Mouse (Mus musculus) forebrain, postnatal 0 days (tissue): ENCODE data around the gene Rgsl1. TPM values are rescaled to one million over a fixed set of nuclear protein-coding genes. Genes with fewer than 3 reads are reported as not detected.

Source experiments
- ATAC-seq: fragments of 200-750 bp; cut with Nextera tagmentation; 2 replicates; pipeline ENCODE4 v1.8.0; 2017; ENCODE audit warnings: mild to moderate bottlenecking, moderate library complexity
- DNase-seq: peaks from one replicate; pipeline ENCODE4 v3.0.0-alpha.2; 2015
- H3K27ac ChIP-seq: fragments of 300-500 bp; sonication (generic); 2 replicates; pipeline ENCODE4 v1.5.1; 2014; ENCODE audit warnings: low read depth, mild to moderate bottlenecking, antibody characterized with exemption, low read length, moderate library complexity, mixed read lengths
- H3K27me3 ChIP-seq: fragments of 300-500 bp; sonication (generic); 2 replicates; pipeline ENCODE4 v1.6.1; 2014; ENCODE audit warnings: mild to moderate bottlenecking, low read length, mixed read lengths; ENCODE audit not compliant: insufficient read depth
- H3K36me3 ChIP-seq: fragments of 300-500 bp; sonication (generic); 2 replicates; pipeline ENCODE4 v1.6.1; 2014; ENCODE audit warnings: mild to moderate bottlenecking, moderate library complexity; ENCODE audit not compliant: insufficient read depth
- H3K4me1 ChIP-seq: fragments of 300-500 bp; sonication (generic); 2 replicates; pipeline ENCODE4 v1.6.1; 2014; ENCODE audit warnings: antibody characterized with exemption; ENCODE audit not compliant: insufficient read depth
- H3K4me2 ChIP-seq: fragments of 300-500 bp; sonication (generic); 2 replicates; pipeline ENCODE4 v1.6.1; 2014; ENCODE audit warnings: low read depth, mild to moderate bottlenecking, moderate library complexity
- H3K4me3 ChIP-seq: fragments of 300-500 bp; sonication (generic); 2 replicates; pipeline ENCODE4 v1.5.1; 2014; ENCODE audit warnings: low read depth, low read length, mixed read lengths
- H3K9ac ChIP-seq: fragments of 300-500 bp; sonication (generic); 2 replicates; pipeline ENCODE4 v1.6.1; 2014; ENCODE audit warnings: mild to moderate bottlenecking
- H3K9me3 ChIP-seq: fragments of 300-500 bp; sonication (generic); 2 replicates; pipeline ENCODE4 v1.6.1; 2016; ENCODE audit warnings: low read length
- CTCF ChIP-seq: sonication (generic); IDR thresholded peaks from 2 replicates; pipeline ENCODE4 v1.5.1; 2016; ENCODE audit warnings: antibody characterized with exemption, control low read depth, low read depth
- WGBS: fragments of 180-500 bp; shearing (Covaris S2); extraction: QIAGEN DNeasy Blood & Tissue Kit; methylation state at CpG from one replicate; pipeline ENCODE4 v1.1.7; 2014; 5-methylcytosine and 5-hydroxymethylcytosine counted together
- polyA plus RNA-seq: library from polyadenylated mRNA; unstranded; fragments of >200 nt; fragmentation: Nextera tagmentation; extraction: Ambion mirVana; gene quantifications from 2 replicates; pipeline ENCODE4 v1.2.1, GENCODE M21; 2015
- total RNA-seq: library from RNA; depleted of rRNA; stranded (reverse); fragments of >200 nt; gene quantifications from 2 replicates; pipeline ENCODE4 v1.2.3, GENCODE M21; 2014

Rgsl1 gene
- total and polyA plus RNA-seq, 2 experiments from 2014 or later, result 0.44 to 0.90 TPM

DNA sequence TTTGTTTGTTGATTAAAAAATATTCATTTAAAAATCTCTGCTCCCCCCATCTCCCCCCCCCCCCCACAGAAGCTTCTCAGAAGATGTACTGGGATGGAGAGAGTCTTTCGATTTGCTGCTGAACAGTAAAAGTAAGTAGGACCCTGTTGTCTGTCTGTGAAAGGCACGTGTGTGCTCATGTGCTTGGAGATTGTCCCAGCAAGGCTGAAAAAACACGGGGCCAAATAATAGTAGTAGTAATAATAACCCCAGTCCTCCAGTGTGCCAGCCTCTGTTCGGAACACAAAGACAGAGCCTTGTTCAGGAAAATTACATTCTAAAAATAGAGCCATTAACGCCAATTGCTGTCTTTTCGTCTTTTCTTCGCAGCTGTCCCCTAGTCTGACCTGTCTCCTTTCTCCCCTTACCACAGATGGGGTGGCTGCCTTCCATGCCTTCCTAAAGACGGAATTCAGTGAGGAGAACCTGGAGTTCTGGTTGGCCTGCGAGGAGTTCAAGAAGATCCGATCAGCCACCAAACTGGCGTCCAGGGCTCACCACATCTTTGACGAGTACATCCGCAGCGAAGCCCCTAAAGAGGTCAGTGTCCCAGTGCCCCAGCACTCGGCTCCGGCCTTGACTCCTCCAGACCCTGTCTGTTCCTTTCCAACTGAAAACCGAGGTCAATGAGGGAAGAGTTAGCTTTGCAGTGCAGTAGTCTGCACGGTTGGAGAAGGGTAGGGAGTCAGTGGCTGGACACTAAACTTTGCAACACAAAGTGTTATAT lies 102.2 kb downstream of the Rgsl1 start:
- DNase-seq (no peak), ATAC-seq (no peak)
- no peaks in the 10 kb centered on the region for H3K27me3 ChIP-seq
- peak overlapping the region; percentile 89 for H3K4me2 ChIP-seq
- TF ChIP-seq CTCF, result no peak
- no peak overlapping the region for H3K27ac ChIP-seq
- peak overlapping the region; percentile 52 for H3K4me3 ChIP-seq
- peaks cover 16% of the 10 kb centered on the region for H3K4me1 ChIP-seq
- H3K36me3 ChIP-seq, result no peaks in the 10 kb centered on the region
- no peak overlapping the region for H3K9ac ChIP-seq
- WGBS, result 37% methylated on average over 18 of the region's 18 CpGs
- H3K9me3 ChIP-seq, result no peaks in the 10 kb centered on the region

DNA sequence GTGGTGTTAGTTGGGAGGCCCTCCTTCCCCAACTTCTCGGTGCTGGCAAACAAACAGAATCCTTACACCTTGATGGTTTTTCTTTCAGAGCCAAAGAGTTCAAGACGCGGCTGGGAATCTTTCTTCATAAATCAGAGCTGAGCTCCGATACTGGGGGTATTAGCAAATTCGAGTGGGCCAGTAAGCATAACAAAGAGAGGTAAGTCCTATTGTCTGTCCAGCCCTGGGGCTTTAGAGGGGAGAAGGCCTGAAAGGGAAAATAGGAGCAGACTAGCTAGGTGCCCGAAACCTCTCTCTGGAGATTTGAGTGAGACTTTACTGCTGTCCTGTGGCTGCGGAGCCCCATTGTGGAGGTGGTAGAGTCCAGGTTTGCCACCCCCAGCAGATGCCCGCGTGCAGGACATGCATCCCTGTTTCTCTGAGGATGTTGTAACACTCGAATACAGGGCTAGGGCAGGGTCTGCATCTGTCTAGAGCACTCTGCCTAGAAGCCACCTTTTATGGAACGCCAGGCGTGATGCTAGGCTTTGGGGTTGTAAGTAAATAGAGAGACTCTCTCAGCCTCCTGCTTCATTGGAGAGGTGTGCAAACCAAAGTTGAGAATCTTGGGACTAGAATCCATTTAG lies 103.1 kb downstream of the Rgsl1 start:
- H3K27me3 ChIP-seq, result no peaks in the 10 kb centered on the region
- H3K4me2 ChIP-seq, result peak overlapping the region; percentile 89
- DNase-seq (no peak), ATAC-seq (no peak)
- no peaks in the 10 kb centered on the region for H3K36me3 ChIP-seq
- no peaks in the 10 kb centered on the region for H3K9me3 ChIP-seq
- 0 out of 2 replicates have a peak overlapping the region, but pooled peaks have one; percentile 5 for H3K27ac ChIP-seq
- H3K9ac ChIP-seq, result peak overlapping the region; percentile 56
- H3K4me1 ChIP-seq, result peaks cover 16% of the 10 kb centered on the region
- no peak for TF ChIP-seq CTCF
- 26% methylated on average over 12 of the region's 12 CpGs for whole genome bisulfite sequencing
- H3K4me3 ChIP-seq, result peak overlapping the region; percentile 52

DNA sequence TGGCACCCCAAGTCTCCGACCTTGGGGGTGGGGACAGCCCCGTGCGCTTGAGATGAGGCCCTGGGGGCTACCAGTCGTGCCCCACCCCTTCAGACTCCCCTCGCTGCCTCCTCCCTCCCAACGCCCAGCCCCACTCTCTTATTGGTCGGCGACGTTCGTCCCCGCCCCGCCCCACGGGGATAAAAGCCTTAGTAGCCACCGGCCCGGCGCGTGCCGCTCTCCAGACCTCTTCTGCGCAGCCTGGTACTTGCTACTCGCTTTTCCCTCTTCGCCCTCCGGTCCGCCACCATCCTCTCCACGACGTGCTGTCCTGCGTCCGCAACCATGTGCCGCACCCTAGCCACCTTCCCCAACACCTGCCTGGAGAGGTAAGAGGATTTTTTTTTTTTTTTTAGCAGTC lies 103.8 kb downstream of the Rgsl1 start, which contains the start of gene Rgs16:
Gene Rgs16 (plus strand): TSS at position 205 of the 400 bp plus-strand sequence.
- DNase-seq (peak; percentile 81), ATAC-seq (peak; percentile 73)
- Histone ChIP-seq H3K27ac (0 out of 2 replicates have a peak within 1 kb of the TSS, but pooled peaks have one; percentile 5), H3K4me1 (peaks cover 16% of the 10 kb centered on the region), H3K9ac (peak within 1 kb of the TSS; percentile 56), H3K9me3 (no peaks in the 10 kb centered on the region), H3K27me3 (no peaks in the 10 kb centered on the region), H3K4me3 (peak within 1 kb of the TSS; percentile 52), H3K36me3 (no peaks in the 10 kb centered on the region), H3K4me2 (peak within 1 kb of the TSS; percentile 89)
- 0% methylated on average over 28 of the region's 28 CpGs for WGBS
- no peak for TF ChIP-seq CTCF

DNA sequence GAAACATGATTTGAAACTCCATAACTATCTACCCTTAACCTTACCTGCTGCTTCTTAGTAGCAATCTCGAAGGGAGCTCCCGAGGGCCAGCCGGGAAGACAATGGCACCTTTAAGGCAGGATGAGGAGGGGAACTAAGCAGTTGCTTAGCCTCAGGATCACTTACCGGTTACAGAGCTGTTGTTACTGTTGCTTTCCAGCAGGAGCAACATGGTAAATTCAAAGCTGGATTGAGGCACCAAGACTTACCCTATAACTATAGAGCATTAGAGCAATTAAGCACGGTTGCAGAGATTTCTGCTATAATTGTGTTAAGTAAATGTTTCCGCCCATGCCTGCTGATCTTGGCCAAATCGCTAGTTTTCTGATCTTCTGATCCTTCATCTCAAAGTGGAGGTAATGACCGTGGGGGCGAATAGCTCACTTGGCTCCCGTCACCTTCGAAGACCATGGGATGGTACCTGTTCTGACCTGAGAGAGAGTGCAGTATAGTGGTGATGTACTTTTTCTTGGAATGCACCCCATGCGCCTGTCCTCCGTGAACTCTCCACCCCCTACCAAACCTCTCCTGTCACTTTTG lies 104.4 kb downstream of the Rgsl1 start:
- peak overlapping the region; percentile 89 for H3K4me2 ChIP-seq
- H3K36me3 ChIP-seq, result no peaks in the 10 kb centered on the region
- 15% methylated on average over 13 of the region's 13 CpGs for WGBS
- H3K4me1 ChIP-seq, result peaks cover 16% of the 10 kb centered on the region
- TF ChIP-seq CTCF, result peak; percentile 21; the same call in 1 of the 2 replicates
- H3K27me3 ChIP-seq, result no peaks in the 10 kb centered on the region
- H3K27ac ChIP-seq, result no peak overlapping the region
- no peak for DNase-seq
- H3K9me3 ChIP-seq, result no peaks in the 10 kb centered on the region
- no peak overlapping the region for H3K9ac ChIP-seq
- no peak for ATAC-seq
- H3K4me3 ChIP-seq, result peak overlapping the region; percentile 52

DNA sequence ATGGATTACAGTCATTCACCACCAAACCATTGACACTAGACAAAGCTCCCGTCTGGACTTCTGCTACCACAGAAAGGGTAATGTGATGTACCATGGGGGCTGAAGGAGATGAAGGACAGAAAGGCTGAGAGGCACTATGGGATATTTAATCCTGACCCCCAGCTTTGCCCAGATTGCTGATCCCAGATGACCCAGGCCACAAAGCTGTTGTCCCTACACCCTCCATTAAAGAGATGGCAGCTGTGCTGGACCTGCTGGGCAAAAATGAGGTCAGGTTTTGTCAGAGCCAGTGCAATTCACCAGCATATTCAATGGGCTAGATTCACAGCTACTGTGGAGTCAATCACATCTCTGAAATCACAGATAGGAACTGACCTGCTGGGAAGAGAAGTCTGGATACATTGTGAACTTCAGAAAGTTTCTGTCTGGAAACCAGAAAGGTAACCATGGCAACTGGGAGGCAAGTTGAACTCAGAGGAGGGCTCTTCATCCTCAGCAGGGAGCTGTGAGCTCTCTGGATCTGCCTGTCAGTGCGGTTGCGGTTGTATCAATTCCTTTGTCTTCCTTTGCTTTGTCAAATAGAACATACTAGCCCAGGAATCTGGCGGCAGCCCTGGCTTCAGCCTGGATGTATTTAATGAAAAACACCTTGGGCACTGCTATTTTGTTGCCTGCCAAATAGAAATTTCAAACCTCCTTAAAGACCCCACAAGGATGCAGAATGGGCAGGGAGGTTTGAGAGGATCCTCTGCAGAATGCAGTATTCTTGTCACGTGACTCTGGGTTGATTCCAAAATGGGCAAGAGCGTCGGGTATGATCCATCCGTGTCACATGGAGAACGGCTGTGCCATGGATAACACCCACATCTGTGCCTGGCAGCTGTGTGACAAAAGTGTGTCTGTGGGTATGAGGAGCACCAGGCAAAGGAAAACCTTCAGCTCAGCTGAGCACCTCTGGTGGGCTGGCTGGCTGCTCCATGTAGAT lies 106.5 kb downstream of the Rgsl1 start:
- H3K36me3 ChIP-seq, result no peaks in the 10 kb centered on the region
- peak overlapping the region; percentile 76 for H3K27ac ChIP-seq
- TF ChIP-seq CTCF, result no peak
- peak; percentile 75 for ATAC-seq
- DNase-seq, result peak; percentile 75
- 14% methylated on average over 9 of the region's 9 CpGs for WGBS
- H3K4me3 ChIP-seq, result no peak overlapping the region
- no peaks in the 10 kb centered on the region for H3K27me3 ChIP-seq
- no peak overlapping the region for H3K9ac ChIP-seq
- no peak overlapping the region for H3K4me2 ChIP-seq
- peaks cover 16% of the 10 kb centered on the region for H3K4me1 ChIP-seq
- no peaks in the 10 kb centered on the region for H3K9me3 ChIP-seq

DNA sequence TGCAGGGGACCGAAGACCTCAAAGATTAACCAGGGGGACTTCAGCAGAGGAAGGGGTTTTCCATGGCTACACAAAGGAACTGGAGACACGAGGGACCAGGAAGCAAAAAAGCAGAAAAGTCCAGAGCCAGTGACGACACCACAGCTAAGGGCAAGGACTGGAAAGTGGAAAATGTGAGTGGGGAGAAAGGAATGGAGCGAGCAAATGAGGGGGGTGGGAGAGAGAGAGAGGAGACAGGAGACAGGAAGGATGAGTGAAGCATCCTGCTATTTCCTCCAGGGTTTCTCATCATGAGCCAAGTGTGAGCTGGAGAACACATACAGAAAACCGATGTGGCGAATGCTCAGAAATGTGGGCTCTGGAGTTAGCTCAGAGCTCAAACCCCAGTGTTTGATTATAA lies 107.8 kb downstream of the Rgsl1 start:
- H3K4me1 ChIP-seq, result peaks cover 13% of the 10 kb centered on the region
- H3K27ac ChIP-seq, result peak overlapping the region; percentile 10; the same call in 1 of the 2 replicates
- H3K27me3 ChIP-seq, result no peaks in the 10 kb centered on the region
- H3K9ac ChIP-seq, result no peak overlapping the region
- H3K4me2 ChIP-seq, result no peak overlapping the region
- WGBS, result 62% methylated on average over 6 of the region's 6 CpGs
- no peaks in the 10 kb centered on the region for H3K36me3 ChIP-seq
- DNase-seq (no peak), ATAC-seq (no peak)
- H3K4me3 ChIP-seq, result no peak overlapping the region
- H3K9me3 ChIP-seq, result no peaks in the 10 kb centered on the region
- no peak for TF ChIP-seq CTCF
